Mouse (Mus musculus): ENCODE results near the gene Cdk10. TPM values are rescaled to one million over a fixed set of nuclear protein-coding genes. Genes with fewer than 3 reads are reported as not detected.
"Not testable (repeated sequence)": the region's sequence is repeated elsewhere in the genome, so short reads cannot be mapped to it uniquely, and the experiment has no call there.

Cdk10 gene
- total and polyA plus RNA-seq, 3 experiments = 24.8 to 35.7 (median 33.9) TPM

GRCm38 (mm10) chr8:123230326-123230725, 5.7 kb downstream of the Cdk10 start:
- H3K9me3 ChIP-seq (replicated peaks; ENCODE audit: low read length); H3K79me2 ChIP-seq (replicated peaks; ENCODE audit: control insufficient read depth, extremely low read depth, insufficient read depth, poor library complexity, severe bottlenecking); H3K4me3 ChIP-seq (replicated peaks in 1 of 3; ENCODE audit: low read depth in 2 of 3, low read length in 2 of 3, poor library complexity in 1 of 3); H3K27ac ChIP-seq (ENCODE audit: insufficient read depth, low read depth); H3K9ac ChIP-seq (ENCODE audit: insufficient read depth, low read depth); in situ Hi-C loops (cut with MboI; ENCODE audit: low pct_ligation_motif_present, low pct_unique_long_range_greater_than_20kb, low sequenced_read_pairs); H3K4me2 ChIP-seq (ENCODE audit: insufficient read depth, low read depth, poor library complexity, severe bottlenecking); dilution Hi-C loops (cut with MboI; ENCODE audit: extremely low pct_ligation_motif_present, extremely low pct_unique_long_range_greater_than_20kb, low sequenced_read_pairs); DNase-seq (ENCODE audit: extremely low read depth); H3K27me3 ChIP-seq (replicated peaks): not testable (repeated sequence)
- Histone ChIP-seq H3K36me3 (replicated peaks in 1 of 2; ENCODE audit: control insufficient read depth in 1 of 2, insufficient read depth in 1 of 2, low read length in 1 of 2) (peaks cover 31 to 70% of the 10 kb centered on the region in 2 experiments), H3K4me1 (ENCODE audit: control insufficient read depth in 1 of 2, insufficient read depth in 2 of 2) (peaks cover 7 to 20% of the 10 kb centered on the region in 2 experiments)

DNA sequence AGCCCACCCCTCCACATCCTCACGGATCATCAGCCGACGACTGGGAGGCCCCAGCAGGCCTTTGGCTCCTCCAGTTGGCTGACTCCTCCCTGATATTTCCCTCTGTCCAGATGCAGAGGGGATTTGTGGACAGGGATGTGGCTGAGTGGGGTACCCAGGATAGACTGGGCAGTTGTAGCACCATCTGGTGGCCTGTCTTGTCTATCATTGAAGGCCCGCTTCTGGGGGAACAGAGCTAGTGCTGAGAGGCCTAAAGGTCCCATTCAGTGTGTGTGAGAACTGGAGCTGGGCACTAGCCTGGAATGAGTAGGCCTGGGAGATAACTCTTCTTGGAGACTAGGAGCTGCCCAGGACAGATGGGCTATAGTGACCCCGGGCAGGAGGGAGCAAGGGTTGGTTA, 7.1 kb downstream of the Cdk10 start:
- no peak overlapping the region for H3K9ac ChIP-seq (ENCODE audit: insufficient read depth, low read depth)
- no peak for TF ChIP-seq GABPA (IDR thresholded peaks at IDR 0.05; ENCODE audit: insufficient replicate concordance, low read depth, low read length)
- TF ChIP-seq MAX (IDR thresholded peaks at IDR 0.05; ENCODE audit: low read length) = no peak
- TF ChIP-seq CTCF (conservative IDR thresholded peaks at IDR 0.05 in 1 of 2, IDR thresholded peaks at IDR 0.05 in 1 of 2; ENCODE audit: low read depth in 2 of 2, low read length in 2 of 2) = peak in 1 of 2 experiments; percentile 23; a peak in 2 of 4 replicates
- no peak for TF ChIP-seq SIN3A (IDR thresholded peaks at IDR 0.05; ENCODE audit: low read length)
- H3K4me3 ChIP-seq (replicated peaks in 1 of 3; ENCODE audit: low read depth in 2 of 3, low read length in 2 of 3, poor library complexity in 1 of 3) = no peak overlapping the region
- H3K4me1 ChIP-seq (ENCODE audit: control insufficient read depth in 1 of 2, insufficient read depth in 2 of 2) = peaks cover 13 to 17% of the 10 kb centered on the region in 2 experiments
- no peak for DNase-seq (ENCODE audit: extremely low read depth)
- H3K9me3 ChIP-seq (replicated peaks; ENCODE audit: low read length) = no peaks in the 10 kb centered on the region
- dilution Hi-C loops (cut with MboI; ENCODE audit: extremely low pct_ligation_motif_present, extremely low pct_unique_long_range_greater_than_20kb, low sequenced_read_pairs) (no loop called here), in situ Hi-C loops (cut with MboI; ENCODE audit: low pct_ligation_motif_present, low pct_unique_long_range_greater_than_20kb, low sequenced_read_pairs) (no loop called here)
- no peak overlapping the region for H3K4me2 ChIP-seq (ENCODE audit: insufficient read depth, low read depth, poor library complexity, severe bottlenecking)
- no peaks in the 10 kb centered on the region for H3K79me2 ChIP-seq (replicated peaks; ENCODE audit: control insufficient read depth, extremely low read depth, insufficient read depth, poor library complexity, severe bottlenecking)
- H3K27me3 ChIP-seq (replicated peaks) = no peaks in the 10 kb centered on the region
- no peak overlapping the region for H3K27ac ChIP-seq (ENCODE audit: insufficient read depth, low read depth)
- H3K36me3 ChIP-seq (replicated peaks in 1 of 2; ENCODE audit: control insufficient read depth in 1 of 2, insufficient read depth in 1 of 2, low read length in 1 of 2) = peaks cover 30 to 60% of the 10 kb centered on the region in 2 experiments

GRCm38 (mm10) chr8:123232553-123232952, 7.9 kb downstream of the Cdk10 start:
- no peaks in the 10 kb centered on the region for H3K27me3 ChIP-seq (replicated peaks)
- H3K4me1 ChIP-seq (ENCODE audit: control insufficient read depth in 1 of 2, insufficient read depth in 2 of 2) = peaks cover 13 to 17% of the 10 kb centered on the region in 2 experiments
- H3K27ac ChIP-seq (ENCODE audit: insufficient read depth, low read depth) = no peak overlapping the region
- H3K79me2 ChIP-seq (replicated peaks; ENCODE audit: control insufficient read depth, extremely low read depth, insufficient read depth, poor library complexity, severe bottlenecking) = no peaks in the 10 kb centered on the region
- no peak overlapping the region for H3K4me2 ChIP-seq (ENCODE audit: insufficient read depth, low read depth, poor library complexity, severe bottlenecking)
- dilution Hi-C loops (cut with MboI; ENCODE audit: extremely low pct_ligation_motif_present, extremely low pct_unique_long_range_greater_than_20kb, low sequenced_read_pairs) = no loop called here
- no peak overlapping the region for H3K9ac ChIP-seq (ENCODE audit: insufficient read depth, low read depth)
- H3K36me3 ChIP-seq (replicated peaks in 1 of 2; ENCODE audit: control insufficient read depth in 1 of 2, insufficient read depth in 1 of 2, low read length in 1 of 2) = peaks cover 22 to 52% of the 10 kb centered on the region in 2 experiments
- in situ Hi-C loops (cut with MboI; ENCODE audit: low pct_ligation_motif_present, low pct_unique_long_range_greater_than_20kb, low sequenced_read_pairs) = no loop called here
- no peak for DNase-seq (ENCODE audit: extremely low read depth)
- H3K4me3 ChIP-seq (replicated peaks in 1 of 3; ENCODE audit: low read depth in 2 of 3, low read length in 2 of 3, poor library complexity in 1 of 3) = no peak overlapping the region
- H3K9me3 ChIP-seq (replicated peaks; ENCODE audit: low read length) = no peaks in the 10 kb centered on the region
- TF ChIP-seq USF1 (IDR thresholded peaks at IDR 0.05; ENCODE audit: low read depth, low read length) = no peak
- TF ChIP-seq USF2 (conservative IDR thresholded peaks at IDR 0.05; ENCODE audit: low read depth, low read length) = no peak
- TF ChIP-seq PAX5 (IDR thresholded peaks at IDR 0.05; ENCODE audit: low read length) = no peak
- no peak for TF ChIP-seq ZNF384 (IDR thresholded peaks at IDR 0.05; ENCODE audit: low read depth, low read length)

Data from CH12.LX (cell line).